Mouse (Mus musculus) heart, adult 8-10 months (tissue): ENCODE measurements at regions not wholly inside any gene's neighbourhood (a gene's known extent, or its start where the extent isn't known, plus 50 kb on each side); places are given as distances from the start of the nearest gene placed in this dataset.
A peak's percentile ranks its signal among the peaks of the same experiment; 100 is the strongest.

Experiments used
- DNase-seq: peaks from one replicate; pipeline ENCODE4 v3.0.0; 2022; ENCODE audit warnings: low spot score

DNA sequence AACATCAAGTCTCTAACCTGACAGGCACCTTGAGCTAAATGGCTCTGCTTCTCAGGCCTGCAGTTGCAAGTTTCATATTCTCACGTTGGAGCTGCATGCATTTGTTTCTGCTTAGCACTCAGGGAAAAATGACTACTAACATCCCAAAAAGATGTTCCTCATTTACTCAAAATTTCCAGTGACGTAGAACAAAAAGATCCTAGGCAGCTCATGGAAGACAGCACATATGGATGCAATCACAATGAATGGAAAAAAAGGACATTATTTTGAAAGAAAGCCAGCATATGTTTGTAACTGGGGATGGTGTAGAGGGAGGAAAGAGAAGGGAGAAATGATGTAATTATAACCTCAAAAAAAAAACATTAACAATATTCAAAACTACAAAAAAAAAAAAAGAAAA, 751.2 kb upstream of the Fbxo33 start:
- DNase-seq = no peak

DNA sequence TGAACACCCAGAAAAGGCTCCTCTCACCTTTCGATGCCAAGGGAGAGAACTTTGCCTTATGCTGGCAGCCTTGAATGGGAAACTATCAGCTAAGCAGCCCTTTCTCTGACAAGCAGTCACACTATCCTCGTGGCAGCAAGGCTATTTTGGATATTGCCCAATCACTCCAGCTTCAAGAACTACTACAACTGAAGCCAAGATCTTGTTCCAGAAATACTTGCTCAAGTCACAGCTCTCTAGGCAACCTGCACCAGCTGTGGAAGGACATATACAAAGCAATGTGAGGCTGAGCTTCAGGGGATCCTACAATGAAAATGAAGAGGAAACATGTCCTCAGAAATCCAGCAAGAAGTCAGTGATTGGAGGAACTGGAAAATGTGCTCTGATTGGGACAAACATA, 750.4 kb upstream of the Fbxo33 start:
- DNase-seq = peak; percentile 24

DNA sequence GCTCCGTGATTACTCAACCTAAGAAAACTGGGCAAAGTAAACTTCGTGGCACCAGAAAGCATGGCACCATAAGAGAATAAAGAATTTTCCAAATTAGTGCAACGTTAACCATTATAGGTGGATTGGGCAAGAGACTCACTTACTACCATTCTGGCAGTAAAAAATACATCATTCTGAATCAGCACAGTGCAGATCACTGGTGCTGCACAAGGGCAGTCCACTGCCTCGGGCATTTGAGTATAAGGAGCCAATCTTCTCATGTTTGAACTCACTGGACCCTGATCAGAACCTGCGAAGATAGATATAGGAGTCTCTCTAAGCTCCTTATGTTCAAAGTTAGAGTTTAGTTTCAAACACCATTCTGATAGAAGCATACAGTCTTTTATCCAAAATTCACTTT, 747.7 kb upstream of the Fbxo33 start:
- no peak for DNase-seq

DNA sequence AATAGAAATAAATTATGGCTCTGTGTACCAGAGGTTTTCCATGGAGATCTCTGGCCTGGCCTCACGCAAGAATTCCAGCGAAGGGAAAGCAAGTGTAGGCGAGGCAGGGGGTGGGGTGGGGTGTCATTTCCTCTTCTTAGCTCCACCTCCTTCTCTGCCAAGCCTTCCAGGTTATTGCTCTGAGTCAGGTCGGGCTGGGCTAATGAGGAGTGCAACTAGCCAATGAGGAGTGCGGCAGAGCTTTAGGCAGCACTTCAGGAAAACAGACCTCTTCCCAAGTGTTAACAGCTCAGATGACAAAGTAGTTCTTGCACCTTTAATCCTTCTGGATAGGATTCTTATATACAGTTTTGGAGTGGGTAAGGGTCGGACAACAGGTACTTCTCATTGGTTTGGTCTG, 741.6 kb upstream of the Fbxo33 start:
- DNase-seq = no peak

DNA sequence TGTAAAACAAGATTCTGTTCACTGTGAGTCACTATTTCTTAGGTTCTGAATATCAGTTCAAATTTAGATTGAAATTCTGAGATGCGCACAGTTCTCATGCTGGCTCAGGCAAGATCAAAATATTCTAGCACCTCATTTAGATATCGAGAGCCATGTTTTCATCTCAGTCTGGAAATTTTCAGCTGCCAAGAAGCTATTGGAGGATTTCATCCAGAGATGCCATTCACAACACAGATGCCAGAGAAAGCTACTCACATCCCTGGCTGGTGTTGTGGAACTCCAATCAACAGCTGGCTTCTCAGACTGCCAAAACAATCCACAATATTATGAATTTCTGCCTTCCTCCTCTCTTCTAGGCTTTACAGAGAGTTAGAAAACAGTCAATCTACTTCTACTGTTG, 712.9 kb upstream of the Fbxo33 start:
- DNase-seq = no peak

DNA sequence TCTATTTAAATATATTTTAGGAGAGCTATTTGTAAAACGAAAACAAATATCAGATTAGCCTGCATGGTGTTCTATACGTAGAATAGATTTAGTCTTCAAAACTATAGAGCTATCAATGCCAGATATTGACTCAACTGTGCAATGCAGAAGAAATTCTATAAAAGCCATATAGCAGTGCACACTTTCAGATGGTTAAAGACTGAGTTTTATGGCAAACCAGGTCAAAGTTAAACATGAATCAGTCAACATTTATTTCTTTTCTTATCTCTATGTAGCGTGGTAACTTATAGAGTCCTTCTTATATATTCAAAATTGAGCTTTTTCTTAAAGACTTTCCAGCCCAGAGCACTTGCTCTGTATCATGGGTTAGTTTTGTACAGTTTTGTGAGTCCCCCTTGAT, 705.5 kb upstream of the Fbxo33 start:
- DNase-seq = no peak

DNA sequence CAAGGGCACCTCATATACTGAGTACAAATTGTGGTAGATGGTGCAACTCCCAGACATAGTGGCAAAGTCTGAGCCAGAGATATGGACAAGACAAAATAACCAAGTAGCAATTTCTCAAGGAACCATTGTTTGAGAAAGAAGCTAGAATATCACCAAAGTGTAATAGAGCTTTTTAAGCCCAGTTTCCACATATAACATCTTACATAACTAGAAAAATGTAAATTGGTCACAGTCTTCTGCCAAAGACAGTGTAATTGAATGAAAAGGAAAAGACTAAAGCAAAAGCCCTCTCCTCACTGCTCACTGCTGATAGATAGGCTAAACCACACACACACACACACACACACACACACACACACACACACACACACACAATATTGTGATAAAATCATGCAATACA, 679.4 kb upstream of the Fbxo33 start:
- no peak for DNase-seq

DNA sequence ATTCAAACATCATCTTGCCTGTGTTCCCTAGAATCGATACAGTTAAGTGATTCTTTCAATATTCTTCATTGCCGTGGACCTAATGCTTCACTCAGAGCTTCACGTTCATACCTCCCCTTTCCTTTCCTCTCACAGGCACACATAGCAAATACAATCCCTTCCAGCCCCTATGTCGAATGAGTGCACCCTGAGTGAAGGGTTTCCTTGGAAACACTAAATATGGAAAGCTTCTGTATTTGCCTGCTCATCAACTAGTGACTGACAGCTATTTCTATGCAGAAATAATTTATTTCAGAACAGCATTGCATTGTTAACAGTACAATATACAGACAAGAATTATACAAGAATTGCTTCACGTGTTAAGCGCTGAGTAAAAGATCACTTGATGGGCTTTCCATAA, 671.4 kb upstream of the Fbxo33 start:
- no peak for DNase-seq
